Comparison of ENCODE assay signal across 20 mouse cellular contexts in genomic region chr7:130225227-130225626, GRCm38 (mm10).
"Had no signal": no experiment of that assay in that cellular context is flagged by ENCODE, and none has a peak within 500 bp of the region (broad histone marks: within the 10 kb centered on the region; RNA-seq: fewer than 3 reads in every experiment).

No protein-coding gene starts in this region.

- H3K4me3 ChIP-seq: kidney, embryonic 15.5 days; midbrain, embryonic 12.5 days; myocyte; neural tube, embryonic 13.5 days; stomach, embryonic 15.5 days had no signal

- H3K4me2 ChIP-seq: kidney, embryonic 15.5 days; midbrain, embryonic 12.5 days; neural tube, embryonic 13.5 days; stomach, embryonic 15.5 days had no signal

- ATAC-seq: inflammation-experienced regulatory T-cells, adult 6 months; midbrain, embryonic 16.5 days had no signal

- H3K27ac ChIP-seq: kidney, embryonic 15.5 days; midbrain, embryonic 12.5 days; neural tube, embryonic 13.5 days; stomach, embryonic 15.5 days had no signal

- H3K9me3 ChIP-seq: kidney, embryonic 15.5 days; midbrain, embryonic 12.5 days; neural tube, embryonic 13.5 days; stomach, embryonic 15.5 days had no signal

- DNase-seq: kidney, adult 11 months; kidney, adult 8-10 months; kidney, postnatal 10 days; kidney, postnatal 36 days; layer of hippocampus, postnatal 36 days; left cerebral cortex, postnatal 4 days; lung, adult 2 months; lung, postnatal 14 days; lung, postnatal 4 days; retina, postnatal 1 day; right cerebral cortex, postnatal 25 days; spleen, adult 18-20 months; thymus, postnatal 25 days had no signal

- H3K9ac ChIP-seq: kidney, embryonic 15.5 days; midbrain, embryonic 12.5 days; neural tube, embryonic 13.5 days; stomach, embryonic 15.5 days had no signal

- H3K27me3 ChIP-seq: kidney, embryonic 15.5 days; neural tube, embryonic 13.5 days; stomach, embryonic 15.5 days had no signal

- H3K36me3 ChIP-seq: neural tube, embryonic 13.5 days; stomach, embryonic 15.5 days had no signal
